Mouse (Mus musculus): Measurements from ENCODE around the gene Krtap4-6. TPM values are rescaled to one million over a fixed set of nuclear protein-coding genes. Genes with fewer than 3 reads are reported as not detected.
"Not testable (repeated sequence)": the region's sequence is repeated elsewhere in the genome, so short reads cannot be mapped to it uniquely, and the experiment has no call there.

Krtap4-6 gene
- polyA plus RNA-seq, 1 experiment = not detected

GRCm38 (mm10) chr11:99659256-99659655, 6.5 kb downstream of the Krtap4-6 start:
- Histone ChIP-seq H3K79me2 (ENCODE audit: control insufficient read depth, insufficient read depth) (no peaks in the 10 kb centered on the region), H3K4me2 (ENCODE audit: low read depth) (no peak overlapping the region), H3K4me3 (no peak overlapping the region), H3K36me3 (ENCODE audit: control insufficient read depth, insufficient read depth) (no peaks in the 10 kb centered on the region), H3ac (ENCODE audit: control insufficient read depth, insufficient read length) (no peak overlapping the region), H3K27me3 (ENCODE audit: control insufficient read depth, insufficient read depth, insufficient read length) (no peaks in the 10 kb centered on the region)
- TF ChIP-seq MYOD1 (IDR thresholded peaks at IDR 0.05; ENCODE audit: control insufficient read depth in 1 of 3, insufficient read length in 2 of 3, low read depth in 2 of 3) = no peak
- no peak for TF ChIP-seq USF1 (IDR thresholded peaks at IDR 0.05; ENCODE audit: low read depth)
- TF ChIP-seq E2F4 (IDR thresholded peaks at IDR 0.05; ENCODE audit: insufficient read depth) = no peak
- no peak for TF ChIP-seq SRF (IDR thresholded peaks at IDR 0.05; ENCODE audit: control insufficient read depth, insufficient read length, low read depth)
- TF ChIP-seq MAX (IDR thresholded peaks at IDR 0.05; ENCODE audit: low read depth) = no peak
- no peak for TF ChIP-seq TCF12 (IDR thresholded peaks at IDR 0.05; ENCODE audit: insufficient read depth, poor library complexity, severe bottlenecking)
- TF ChIP-seq REST (IDR thresholded peaks at IDR 0.05; ENCODE audit: insufficient read depth, insufficient read length) = no peak

DNA sequence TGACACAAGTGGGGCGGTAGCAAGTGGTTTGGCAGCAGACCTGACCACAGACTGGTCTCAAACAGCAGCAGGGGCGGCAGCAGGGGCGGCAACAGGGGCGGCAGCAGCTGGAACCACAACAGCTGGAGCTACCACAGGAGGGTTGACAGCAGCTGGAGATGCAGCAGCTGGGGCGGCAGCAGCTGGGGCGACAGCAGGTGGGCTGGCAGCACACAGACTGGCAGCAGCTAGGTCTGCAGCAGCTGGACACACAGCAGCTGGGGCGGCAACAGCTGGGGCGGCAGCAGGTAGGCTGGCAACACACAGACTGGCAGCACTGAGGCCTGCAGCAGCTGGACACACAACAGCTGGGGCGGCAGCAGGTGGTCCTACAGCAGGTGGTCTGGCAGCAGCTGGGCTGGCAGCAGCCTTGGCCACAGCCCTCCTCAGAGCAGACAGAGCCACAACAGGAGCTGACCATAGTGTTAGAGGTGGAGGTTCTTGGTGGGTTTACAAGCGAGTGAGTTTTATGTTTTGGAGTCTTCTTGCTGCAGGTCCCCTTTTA, 7.2 kb downstream of the Krtap4-6 start, which contains the start of gene Gm11563:
TSS of gene Gm11563 (minus strand) at position 494 of the 544 bp plus-strand sequence.
- TF ChIP-seq MYOG (IDR thresholded peaks at IDR 0.05; ENCODE audit: control insufficient read depth in 1 of 3, insufficient read depth in 1 of 3, insufficient read length in 2 of 3, low read depth in 2 of 3) (peak in 1 of 3 experiments; percentile 67), TCF3 (IDR thresholded peaks at IDR 0.05; ENCODE audit: insufficient read length, low read depth) (peak; percentile 21), MYOD1 (IDR thresholded peaks at IDR 0.05; ENCODE audit: control insufficient read depth in 1 of 3, insufficient read length in 2 of 3, low read depth in 2 of 3) (peak in 2 of 3 experiments; percentile 63 to 75), TCF12 (IDR thresholded peaks at IDR 0.05; ENCODE audit: insufficient read depth, poor library complexity, severe bottlenecking) (peak; percentile 40)
- H3K79me2 ChIP-seq (ENCODE audit: control insufficient read depth, insufficient read depth); H3K4me3 ChIP-seq; H3K4me2 ChIP-seq (ENCODE audit: low read depth); H3ac ChIP-seq (ENCODE audit: control insufficient read depth, insufficient read length); H3K36me3 ChIP-seq (ENCODE audit: control insufficient read depth, insufficient read depth); H3K27me3 ChIP-seq (ENCODE audit: control insufficient read depth, insufficient read depth, insufficient read length): not testable (repeated sequence)

DNA sequence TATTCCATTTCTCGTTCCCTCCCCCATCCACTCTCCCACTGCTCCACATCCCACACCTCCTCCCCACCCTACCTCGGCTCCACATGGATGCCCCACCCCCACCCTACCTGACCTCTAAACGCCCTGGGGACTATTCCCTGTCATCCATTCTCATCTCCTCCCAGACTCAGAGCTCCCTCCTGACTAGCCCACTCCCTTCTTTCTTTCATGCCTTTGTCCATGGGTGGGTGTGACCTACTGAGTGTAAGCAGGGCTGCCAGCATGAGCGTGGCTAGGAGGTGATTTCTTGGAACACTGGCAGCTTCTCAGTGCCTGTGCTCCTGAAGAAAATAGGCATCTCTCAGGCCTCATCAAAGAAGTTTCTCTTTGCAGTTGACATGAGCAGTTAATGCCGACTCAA, 8.7 kb downstream of the Krtap4-6 start:
- Histone ChIP-seq H3K4me2 (ENCODE audit: low read depth) (no peak overlapping the region), H3ac (ENCODE audit: control insufficient read depth, insufficient read length) (no peak overlapping the region), H3K4me3 (no peak overlapping the region), H3K27me3 (ENCODE audit: control insufficient read depth, insufficient read depth, insufficient read length) (no peaks in the 10 kb centered on the region), H3K36me3 (ENCODE audit: control insufficient read depth, insufficient read depth) (no peaks in the 10 kb centered on the region), H3K79me2 (ENCODE audit: control insufficient read depth, insufficient read depth) (no peaks in the 10 kb centered on the region)
- TF ChIP-seq MAX (IDR thresholded peaks at IDR 0.05; ENCODE audit: low read depth) (no peak), SRF (IDR thresholded peaks at IDR 0.05; ENCODE audit: control insufficient read depth, insufficient read length, low read depth) (no peak), REST (IDR thresholded peaks at IDR 0.05; ENCODE audit: insufficient read depth, insufficient read length) (no peak), CEBPB (IDR thresholded peaks at IDR 0.05; ENCODE audit: insufficient read depth, poor library complexity, severe bottlenecking) (no peak), USF1 (IDR thresholded peaks at IDR 0.05; ENCODE audit: low read depth) (no peak), MYOD1 (IDR thresholded peaks at IDR 0.05; ENCODE audit: control insufficient read depth in 1 of 3, insufficient read length in 2 of 3, low read depth in 2 of 3) (no peak), TCF12 (IDR thresholded peaks at IDR 0.05; ENCODE audit: insufficient read depth, poor library complexity, severe bottlenecking) (no peak), E2F4 (IDR thresholded peaks at IDR 0.05; ENCODE audit: insufficient read depth) (no peak), POLR2A (IDR thresholded peaks at IDR 0.05; ENCODE audit: insufficient read length, low read depth) (no peak), TCF3 (IDR thresholded peaks at IDR 0.05; ENCODE audit: insufficient read length, low read depth) (no peak), POLR2AphosphoS2 (IDR thresholded peaks at IDR 0.05; ENCODE audit: insufficient read length, low read depth) (no peak), MYOG (IDR thresholded peaks at IDR 0.05; ENCODE audit: control insufficient read depth in 1 of 3, insufficient read depth in 1 of 3, insufficient read length in 2 of 3, low read depth in 2 of 3) (no peak)

DNA sequence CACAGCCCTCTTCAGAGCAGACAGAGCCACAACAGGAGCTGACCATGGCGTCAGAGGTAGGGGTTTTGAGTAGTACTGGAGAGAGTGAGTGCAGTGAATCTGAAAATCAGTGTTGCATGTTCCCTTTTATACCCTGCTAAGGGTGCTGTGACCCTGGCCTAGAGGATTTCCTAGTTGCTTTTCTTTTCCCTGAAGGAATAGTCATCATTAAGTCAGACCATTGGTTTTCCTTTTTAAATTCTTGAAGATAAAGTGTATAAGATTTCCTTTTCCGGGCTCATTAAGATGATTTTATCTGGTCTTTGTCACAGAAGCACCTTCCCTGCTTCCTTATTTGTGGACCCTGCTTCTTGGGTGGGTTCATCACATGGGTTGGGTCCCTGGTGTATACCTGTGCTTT, 15.6 kb downstream of the Krtap4-6 start, which contains the start of gene Gm11555:
TSS of gene Gm11555 (minus strand) at position 101 of the 400 bp plus-strand sequence.
- Histone ChIP-seq H3K4me2 (ENCODE audit: low read depth) (no peak within 1 kb of the TSS), H3K4me3 (no peak within 1 kb of the TSS), H3K36me3 (ENCODE audit: control insufficient read depth, insufficient read depth) (no peaks in the 10 kb centered on the region), H3K27me3 (ENCODE audit: control insufficient read depth, insufficient read depth, insufficient read length) (no peaks in the 10 kb centered on the region), H3K79me2 (ENCODE audit: control insufficient read depth, insufficient read depth) (no peaks in the 10 kb centered on the region), H3ac (ENCODE audit: control insufficient read depth, insufficient read length) (no peak within 1 kb of the TSS)
- TF ChIP-seq MAX (IDR thresholded peaks at IDR 0.05; ENCODE audit: low read depth) (no peak), POLR2A (IDR thresholded peaks at IDR 0.05; ENCODE audit: insufficient read length, low read depth) (no peak), TCF12 (IDR thresholded peaks at IDR 0.05; ENCODE audit: insufficient read depth, poor library complexity, severe bottlenecking) (no peak), CEBPB (IDR thresholded peaks at IDR 0.05; ENCODE audit: insufficient read depth, poor library complexity, severe bottlenecking) (no peak), MYOG (IDR thresholded peaks at IDR 0.05; ENCODE audit: control insufficient read depth in 1 of 3, insufficient read depth in 1 of 3, insufficient read length in 2 of 3, low read depth in 2 of 3) (no peak), E2F4 (IDR thresholded peaks at IDR 0.05; ENCODE audit: insufficient read depth) (no peak)

DNA sequence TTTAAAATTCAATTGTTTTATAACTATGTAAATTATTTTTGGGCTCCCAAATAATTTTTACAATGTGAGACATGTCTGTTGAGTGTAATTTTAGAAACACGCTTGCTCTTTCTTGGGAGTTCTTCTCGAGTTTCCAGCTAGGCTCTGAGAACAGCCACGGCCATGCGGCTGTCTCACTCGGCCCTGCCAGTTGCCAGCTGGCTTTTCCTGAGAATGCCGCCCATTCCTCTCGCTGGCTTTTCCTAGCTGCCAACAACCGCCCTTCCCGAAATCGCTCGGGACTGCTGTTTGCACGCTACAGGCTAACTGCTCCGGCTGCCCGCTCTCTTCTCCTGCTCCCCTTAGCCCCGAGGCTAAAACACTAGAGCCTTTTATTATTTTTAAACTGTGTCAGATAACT, 19.3 kb downstream of the Krtap4-6 start:
- Histone ChIP-seq H3K27me3 (ENCODE audit: control insufficient read depth, insufficient read depth, insufficient read length) (no peaks in the 10 kb centered on the region), H3K4me3 (no peak overlapping the region), H3K4me2 (ENCODE audit: low read depth) (no peak overlapping the region), H3K36me3 (ENCODE audit: control insufficient read depth, insufficient read depth) (no peaks in the 10 kb centered on the region), H3ac (ENCODE audit: control insufficient read depth, insufficient read length) (no peak overlapping the region), H3K79me2 (ENCODE audit: control insufficient read depth, insufficient read depth) (no peaks in the 10 kb centered on the region)
- TF ChIP-seq SRF (IDR thresholded peaks at IDR 0.05; ENCODE audit: control insufficient read depth, insufficient read length, low read depth) (no peak), MYOD1 (IDR thresholded peaks at IDR 0.05; ENCODE audit: control insufficient read depth in 1 of 3, insufficient read length in 2 of 3, low read depth in 2 of 3) (peak in 1 of 3 experiments; percentile 26), REST (IDR thresholded peaks at IDR 0.05; ENCODE audit: insufficient read depth, insufficient read length) (no peak), TCF3 (IDR thresholded peaks at IDR 0.05; ENCODE audit: insufficient read length, low read depth) (no peak), POLR2A (IDR thresholded peaks at IDR 0.05; ENCODE audit: insufficient read length, low read depth) (no peak), MYOG (IDR thresholded peaks at IDR 0.05; ENCODE audit: control insufficient read depth in 1 of 3, insufficient read depth in 1 of 3, insufficient read length in 2 of 3, low read depth in 2 of 3) (peak in 2 of 3 experiments; percentile 3 to 54), E2F4 (IDR thresholded peaks at IDR 0.05; ENCODE audit: insufficient read depth) (no peak)
